Mouse (Mus musculus) lung, adult 2 months (tissue): Measurements from ENCODE around the gene Coa4.

Source experiments
- CTCF ChIP-seq: fragments of 200-500 bp; IDR thresholded peaks from 2 replicates; pipeline ENCODE4 v1.5.1; 2011; ENCODE audit warnings: mild to moderate bottlenecking, low read length, control low read depth; ENCODE audit not compliant: insufficient read depth
- POLR2A ChIP-seq: fragments of 200-500 bp; IDR thresholded peaks from 2 replicates; pipeline ENCODE4 v1.6.1; 2011; ENCODE audit warnings: low read depth, mild to moderate bottlenecking, control low read depth, low read length, borderline replicate concordance; ENCODE audit errors: extremely low read depth

DNA sequence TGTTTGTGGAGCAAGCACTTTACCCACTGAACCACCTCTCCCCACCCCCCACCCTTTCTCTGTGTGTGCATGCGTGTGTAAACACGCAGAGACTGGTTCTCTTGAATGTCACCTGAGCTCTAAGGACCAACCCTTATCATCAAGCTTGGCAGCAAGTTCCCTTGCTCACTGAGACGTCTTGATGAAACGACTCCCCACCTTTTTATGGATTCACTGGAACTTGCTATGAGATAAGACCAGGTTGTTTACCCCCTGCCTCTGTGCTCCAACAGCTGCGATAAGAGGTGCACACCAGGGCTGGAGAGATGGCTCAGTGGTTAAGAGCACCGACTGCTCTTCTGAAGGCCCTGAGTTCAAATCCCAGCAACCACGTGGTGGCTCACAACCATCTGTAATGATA, 16.7 kb upstream of the Coa4 start:
- TF ChIP-seq POLR2A (no peak), CTCF (no peak)
